Mouse (Mus musculus): ENCODE measurements at regions not wholly inside any gene's neighbourhood (a gene's known extent, or its start where the extent isn't known, plus 50 kb on each side); places are given as distances from the start of the nearest gene placed in this dataset.

GRCm38 (mm10) chr3:83583071-83583672, 182.9 kb upstream of the Sfrp2 start:
- TF ChIP-seq POLR2A (IDR thresholded peaks at IDR 0.05; ENCODE audit: borderline replicate concordance, extremely low read depth, low read depth, low read length), result no peak
- TF ChIP-seq CTCF (IDR thresholded peaks at IDR 0.05; ENCODE audit: insufficient read depth, low read length), result no peak
- Histone ChIP-seq H3K4me3 (replicated peaks; ENCODE audit: extremely low read depth, low read depth, low read length) (no peak overlapping the region), H3K4me1 (ENCODE audit: control insufficient read depth, insufficient read depth, low read length) (no peaks in the 10 kb centered on the region)
- no peak for DNase-seq
- WGBS, result 63% methylated on average over 8 of the region's 8 CpGs

- Histone ChIP-seq H3K4me1 (ENCODE audit: control insufficient read depth, insufficient read depth, low read length) (no peaks in the 10 kb centered on the region), H3K4me3 (replicated peaks; ENCODE audit: extremely low read depth, low read depth, low read length) (no peak overlapping the region)
- 67% methylated on average over 5 of the region's 5 CpGs for WGBS
- TF ChIP-seq CTCF (IDR thresholded peaks at IDR 0.05; ENCODE audit: insufficient read depth, low read length) (no peak), POLR2A (IDR thresholded peaks at IDR 0.05; ENCODE audit: borderline replicate concordance, extremely low read depth, low read depth, low read length) (no peak)
- DNase-seq, result no peak
Measured at GRCm38 (mm10) chr3:83586086-83586485, 180.0 kb upstream of the Sfrp2 start.

GRCm38 (mm10) chr3:83586551-83586950, 179.6 kb upstream of the Sfrp2 start:
- DNase-seq, result no peak
- Histone ChIP-seq H3K4me3 (replicated peaks; ENCODE audit: extremely low read depth, low read depth, low read length) (no peak overlapping the region), H3K4me1 (ENCODE audit: control insufficient read depth, insufficient read depth, low read length) (no peaks in the 10 kb centered on the region)
- WGBS, result 37% methylated on average over 4 of the region's 4 CpGs
- TF ChIP-seq POLR2A (IDR thresholded peaks at IDR 0.05; ENCODE audit: borderline replicate concordance, extremely low read depth, low read depth, low read length), result no peak

GRCm38 (mm10) chr3:83589127-83589526, 177.0 kb upstream of the Sfrp2 start:
- no peak for DNase-seq
- H3K4me1 ChIP-seq (ENCODE audit: control insufficient read depth, insufficient read depth, low read length), result no peaks in the 10 kb centered on the region
- H3K4me3 ChIP-seq (replicated peaks; ENCODE audit: extremely low read depth, low read depth, low read length), result no peak overlapping the region
- WGBS, result 36% methylated on average over 8 of the region's 8 CpGs
- TF ChIP-seq CTCF (IDR thresholded peaks at IDR 0.05; ENCODE audit: insufficient read depth, low read length) (no peak), POLR2A (IDR thresholded peaks at IDR 0.05; ENCODE audit: borderline replicate concordance, extremely low read depth, low read depth, low read length) (no peak)

- no peak for TF ChIP-seq CTCF (IDR thresholded peaks at IDR 0.05; ENCODE audit: insufficient read depth, low read length)
- no peak for TF ChIP-seq POLR2A (IDR thresholded peaks at IDR 0.05; ENCODE audit: borderline replicate concordance, extremely low read depth, low read depth, low read length)
- WGBS, result 94% methylated on average over 7 of the region's 7 CpGs
- no peak for DNase-seq
- H3K4me3 ChIP-seq (replicated peaks; ENCODE audit: extremely low read depth, low read depth, low read length), result no peak overlapping the region
- H3K4me1 ChIP-seq (ENCODE audit: control insufficient read depth, insufficient read depth, low read length), result no peaks in the 10 kb centered on the region
Measured at GRCm38 (mm10) chr3:83591206-83591605, 174.9 kb upstream of the Sfrp2 start.

- TF ChIP-seq POLR2A (IDR thresholded peaks at IDR 0.05; ENCODE audit: borderline replicate concordance, extremely low read depth, low read depth, low read length), result no peak
- TF ChIP-seq CTCF (IDR thresholded peaks at IDR 0.05; ENCODE audit: insufficient read depth, low read length), result no peak
- Histone ChIP-seq H3K4me1 (ENCODE audit: control insufficient read depth, insufficient read depth, low read length) (no peaks in the 10 kb centered on the region), H3K4me3 (replicated peaks; ENCODE audit: extremely low read depth, low read depth, low read length) (no peak overlapping the region)
- DNase-seq, result no peak
- WGBS, result 75% methylated on average over 5 of the region's 5 CpGs
Measured at GRCm38 (mm10) chr3:83593321-83593720, 172.8 kb upstream of the Sfrp2 start.

GRCm38 (mm10) chr3:83601506-83601905, 164.6 kb upstream of the Sfrp2 start:
- TF ChIP-seq CTCF (IDR thresholded peaks at IDR 0.05; ENCODE audit: insufficient read depth, low read length), result no peak
- no peak for TF ChIP-seq POLR2A (IDR thresholded peaks at IDR 0.05; ENCODE audit: borderline replicate concordance, extremely low read depth, low read depth, low read length)
- WGBS, result 68% methylated on average over 4 of the region's 4 CpGs
- Histone ChIP-seq H3K4me1 (ENCODE audit: control insufficient read depth, insufficient read depth, low read length) (no peaks in the 10 kb centered on the region), H3K4me3 (replicated peaks; ENCODE audit: extremely low read depth, low read depth, low read length) (no peak overlapping the region)
- no peak for DNase-seq

GRCm38 (mm10) chr3:83609095-83609770, 156.9 kb upstream of the Sfrp2 start:
- H3K4me1 ChIP-seq (ENCODE audit: control insufficient read depth, insufficient read depth, low read length), result no peaks in the 10 kb centered on the region
- no peak for DNase-seq
- no peak for TF ChIP-seq POLR2A (IDR thresholded peaks at IDR 0.05; ENCODE audit: borderline replicate concordance, extremely low read depth, low read depth, low read length)
- TF ChIP-seq CTCF (IDR thresholded peaks at IDR 0.05; ENCODE audit: insufficient read depth, low read length), result no peak
- H3K4me3 ChIP-seq (replicated peaks; ENCODE audit: extremely low read depth, low read depth, low read length), result no peak overlapping the region
- WGBS, result 60% methylated on average over 8 of the region's 8 CpGs

- no peak for TF ChIP-seq CTCF (IDR thresholded peaks at IDR 0.05; ENCODE audit: insufficient read depth, low read length)
- TF ChIP-seq POLR2A (IDR thresholded peaks at IDR 0.05; ENCODE audit: borderline replicate concordance, extremely low read depth, low read depth, low read length), result no peak
- no peak overlapping the region for H3K4me3 ChIP-seq (replicated peaks; ENCODE audit: extremely low read depth, low read depth, low read length)
- no peak for DNase-seq
- H3K4me1 ChIP-seq (ENCODE audit: control insufficient read depth, insufficient read depth, low read length), result no peaks in the 10 kb centered on the region
- 54% methylated on average over 4 of the region's 4 CpGs for WGBS
Measured at GRCm38 (mm10) chr3:83620435-83620834, 145.7 kb upstream of the Sfrp2 start.

GRCm38 (mm10) chr3:83633032-83633431, 133.1 kb upstream of the Sfrp2 start:
- Histone ChIP-seq H3K4me3 (replicated peaks; ENCODE audit: extremely low read depth, low read depth, low read length) (no peak overlapping the region), H3K4me1 (ENCODE audit: control insufficient read depth, insufficient read depth, low read length) (no peaks in the 10 kb centered on the region)
- WGBS, result 92% methylated on average over 9 of the region's 9 CpGs
- TF ChIP-seq CTCF (IDR thresholded peaks at IDR 0.05; ENCODE audit: insufficient read depth, low read length) (no peak), POLR2A (IDR thresholded peaks at IDR 0.05; ENCODE audit: borderline replicate concordance, extremely low read depth, low read depth, low read length) (no peak)
- no peak for DNase-seq
